9 mouse cellular contexts compared by ENCODE assay signal in genomic region chr17:69365049-69365448, GRCm38 (mm10). TPM values are rescaled to one million over a fixed set of nuclear protein-coding genes. Genes with fewer than 3 reads are reported as not detected.
DNase-seq lines count a peak whose midpoint lies in the region; ATAC-seq lines count a peak whose summit lies in the region.
"Had no signal": no experiment of that assay in that cellular context is flagged by ENCODE, and none has a peak within 500 bp of the region (broad histone marks: within the 10 kb centered on the region; RNA-seq: fewer than 3 reads in every experiment).

No protein-coding gene starts in this region.

- no peaks in the 10 kb centered on the region for H3K27me3 ChIP-seq in forebrain, embryonic 11.5 days (ENCODE audit: control insufficient read depth, insufficient read depth, low read length)
- no peaks in the 10 kb centered on the region for H3K27me3 ChIP-seq in forebrain, embryonic 12.5 days
- no peaks in the 10 kb centered on the region for H3K27me3 ChIP-seq in liver, embryonic 12.5 days (replicated peaks)
- H3K27me3 ChIP-seq: stomach, embryonic 15.5 days had no signal

- intact Hi-C loops in left cerebral cortex, postnatal 25 days (cut with DNase I) = no loop called here

- WGBS in forebrain, embryonic 11.5 days = 85% methylated on average over 3 of the region's 3 CpGs
- 78% methylated on average over 3 of the region's 3 CpGs for WGBS in forebrain, embryonic 12.5 days
- 70% methylated on average over 3 of the region's 3 CpGs for WGBS in liver, embryonic 12.5 days (ENCODE audit: insufficient replicate concordance)

- H3K4me1 ChIP-seq in forebrain, embryonic 11.5 days (replicated peaks; ENCODE audit: control insufficient read depth, insufficient read depth, low read length) = no peaks in the 10 kb centered on the region
- H3K4me1 ChIP-seq in forebrain, embryonic 12.5 days = no peaks in the 10 kb centered on the region
- H3K4me1 ChIP-seq in liver, embryonic 12.5 days = no peaks in the 10 kb centered on the region
- H3K4me1 ChIP-seq: stomach, embryonic 15.5 days had no signal

- H3K4me2 ChIP-seq in forebrain, embryonic 11.5 days (ENCODE audit: low read depth, low read length, severe bottlenecking) = no peak overlapping the region
- no peak overlapping the region for H3K4me2 ChIP-seq in forebrain, embryonic 12.5 days
- no peak overlapping the region for H3K4me2 ChIP-seq in liver, embryonic 12.5 days
- H3K4me2 ChIP-seq: stomach, embryonic 15.5 days had no signal

- H3K9me3 ChIP-seq in forebrain, embryonic 11.5 days (ENCODE audit: control insufficient read depth, low read length) = no peaks in the 10 kb centered on the region; the same call in 1 of the 2 replicates
- no peaks in the 10 kb centered on the region for H3K9me3 ChIP-seq in forebrain, embryonic 12.5 days
- H3K9me3 ChIP-seq in liver, embryonic 12.5 days (replicated peaks) = 0 out of 2 replicates have a peak, but pooled peaks cover 5% of the 10 kb centered on the region
- H3K9me3 ChIP-seq: stomach, embryonic 15.5 days had no signal

- H3K4me3 ChIP-seq in forebrain, embryonic 11.5 days (ENCODE audit: low read depth, low read length) = no peak overlapping the region
- no peak overlapping the region for H3K4me3 ChIP-seq in forebrain, embryonic 12.5 days (replicated peaks)
- no peak overlapping the region for H3K4me3 ChIP-seq in liver, embryonic 12.5 days
- H3K4me3 ChIP-seq: stomach, embryonic 15.5 days had no signal

- no peaks in the 10 kb centered on the region for H3K36me3 ChIP-seq in forebrain, embryonic 11.5 days (ENCODE audit: control insufficient read depth, insufficient read depth, low read length)
- H3K36me3 ChIP-seq in forebrain, embryonic 12.5 days (replicated peaks) = no peaks in the 10 kb centered on the region
- H3K36me3 ChIP-seq in liver, embryonic 12.5 days = no peaks in the 10 kb centered on the region
- H3K36me3 ChIP-seq: stomach, embryonic 15.5 days had no signal

- DNase-seq in forebrain, embryonic 11.5 days (ENCODE audit: low spot score) = peak; percentile 64
- peak; percentile 71 for DNase-seq in liver
- peak; percentile 65 for DNase-seq in c-Kit-positive CD71-positive TER-119-positive erythroid progenitor cells, embryonic 14.5 days (ENCODE audit: low spot score)
- peak; percentile 5 to 53 for DNase-seq in monocyte, adult 2 months (ENCODE audit: low read depth in 1 of 2, low spot score in 2 of 2)
- DNase-seq in urinary bladder, postnatal 36 days (ENCODE audit: low spot score in 2 of 2) = no peak
- DNase-seq in left cerebral cortex, postnatal 25 days (ENCODE audit: low spot score in 2 of 2) = no peak

- no peak for ATAC-seq in forebrain, embryonic 11.5 days (replicated peaks; ENCODE audit: low FRiP score)
- ATAC-seq in forebrain, embryonic 12.5 days (ENCODE audit: low FRiP score) = no peak
- ATAC-seq in liver, embryonic 12.5 days = no peak

- H3K9ac ChIP-seq in forebrain, embryonic 11.5 days (ENCODE audit: low read length) = no peak overlapping the region
- H3K9ac ChIP-seq in forebrain, embryonic 12.5 days = no peak overlapping the region
- H3K9ac ChIP-seq in liver, embryonic 12.5 days = no peak overlapping the region
- H3K9ac ChIP-seq: stomach, embryonic 15.5 days had no signal

- H3K27ac ChIP-seq in forebrain, embryonic 11.5 days (ENCODE audit: low read depth, low read length) = no peak overlapping the region
- H3K27ac ChIP-seq in forebrain, embryonic 12.5 days = no peak overlapping the region
- no peak overlapping the region for H3K27ac ChIP-seq in liver, embryonic 12.5 days
- H3K27ac ChIP-seq: stomach, embryonic 15.5 days had no signal

RNA-seq across cellular contexts. Expression of gene Zbtb14, which starts 17.8 kb away (rescaled TPM):
- polyA plus RNA-seq in forebrain, embryonic 11.5 days (2014; fragmentation: Nextera tagmentation; extraction: Ambion mirVana) = 39.6 TPM in 2 replicates
- polyA plus RNA-seq in forebrain, embryonic 12.5 days (2016; fragmentation: Nextera tagmentation; extraction: Ambion mirVana) = 35.8 and 36.6 TPM in 2 replicates
- polyA plus RNA-seq in liver, embryonic 12.5 days (2016; fragmentation: Nextera tagmentation; extraction: Ambion mirVana) = 14.0 and 14.1 TPM in 2 replicates
- total RNA-seq in left cerebral cortex, postnatal 25 days (2021) = 10 to 100 TPM; 23.5 to 23.9 TPM

Comparison
In these comparisons a context has a peak if more than half of its experiments do, and no peak if none do; other contexts are left out.
1. DNase-seq: peak in forebrain, embryonic 11.5 days (single experiment), liver (single experiment), c-Kit-positive CD71-positive TER-119-positive erythroid progenitor cells, embryonic 14.5 days (single experiment) and monocyte, adult 2 months (2 of 2); none in urinary bladder, postnatal 36 days (0 of 2) and left cerebral cortex, postnatal 25 days (0 of 2).